Mouse (Mus musculus) heart, embryonic 11.5 days (tissue): ENCODE data around the gene Gm28308. TPM values are rescaled to one million over a fixed set of nuclear protein-coding genes. Genes with fewer than 3 reads are reported as not detected.

Experiments
- ATAC-seq: fragments of 200-750 bp; cut with Nextera tagmentation; replicated peaks from 2 replicates; pipeline ENCODE4 v1.8.0; 2017; ENCODE audit warnings: moderate library complexity; ENCODE audit not compliant: insufficient number of reproducible peaks, low FRiP score, low TSS enrichment
- H3K27ac ChIP-seq: fragments of 300-500 bp; sonication (generic); 2 replicates; pipeline ENCODE4 v1.5.1; 2014; ENCODE audit warnings: mild to moderate bottlenecking, low read depth, low read length
- H3K27me3 ChIP-seq: fragments of 300-500 bp; sonication (generic); 2 replicates; pipeline ENCODE4 v1.6.1; 2014; ENCODE audit warnings: mild to moderate bottlenecking, low read length, mixed read lengths; ENCODE audit not compliant: control insufficient read depth, insufficient read depth
- H3K36me3 ChIP-seq: fragments of 300-500 bp; sonication (generic); 2 replicates; pipeline ENCODE4 v1.6.1; 2014; ENCODE audit warnings: mild to moderate bottlenecking, low read length, moderate library complexity, mixed read lengths; ENCODE audit not compliant: control insufficient read depth, insufficient read depth
- H3K4me1 ChIP-seq: fragments of 300-500 bp; sonication (generic); 2 replicates; pipeline ENCODE4 v1.6.1; 2014; ENCODE audit warnings: low read length; ENCODE audit not compliant: control insufficient read depth, insufficient read depth
- H3K4me2 ChIP-seq: fragments of 300-500 bp; sonication (generic); 2 replicates; pipeline ENCODE4 v1.6.1; 2014; ENCODE audit warnings: mild to moderate bottlenecking, moderate library complexity
- H3K4me3 ChIP-seq: fragments of 300-500 bp; sonication (generic); 2 replicates; pipeline ENCODE4 v1.5.1; 2014; ENCODE audit warnings: low read depth, low read length
- H3K9ac ChIP-seq: fragments of 300-500 bp; sonication (generic); 2 replicates; pipeline ENCODE4 v1.6.1; 2014; ENCODE audit warnings: mild to moderate bottlenecking, low read depth, low read length, moderate library complexity
- H3K9me3 ChIP-seq: fragments of 300-500 bp; sonication (generic); replicated peaks from 2 replicates; pipeline ENCODE4 v1.6.1; 2016; ENCODE audit warnings: low read length; ENCODE audit not compliant: control insufficient read depth
- WGBS: fragments of 180-500 bp; shearing (Covaris S2); extraction: QIAGEN DNeasy Blood & Tissue Kit; methylation state at CpG from one replicate; pipeline ENCODE4 v1.1.7; 2014; ENCODE audit not compliant: insufficient replicate concordance; 5-methylcytosine and 5-hydroxymethylcytosine counted together
- polyA plus RNA-seq: library from polyadenylated mRNA; unstranded; fragments of >200 nt; fragmentation: Nextera tagmentation; extraction: Ambion mirVana; gene quantifications from 2 replicates; pipeline ENCODE4 v1.2.1, GENCODE M21; 2014

The Gm28308 gene
- polyA plus RNA-seq, 1 experiment from 2014 or later = not detected

- H3K27me3 ChIP-seq = peaks cover 87% of the 10 kb centered on the region
- peak overlapping the region; percentile 24 for H3K4me2 ChIP-seq
- no peak overlapping the region for H3K27ac ChIP-seq
- no peaks in the 10 kb centered on the region for H3K36me3 ChIP-seq
- H3K4me1 ChIP-seq = no peaks in the 10 kb centered on the region
- 1% methylated on average over 59 of the region's 59 CpGs for WGBS
- 0 out of 2 replicates have a peak overlapping the region, but pooled peaks have one; percentile 2 for H3K4me3 ChIP-seq
- no peak for ATAC-seq
- no peak overlapping the region for H3K9ac ChIP-seq
- H3K9me3 ChIP-seq = no peaks in the 10 kb centered on the region
Observed at GRCm38 (mm10) chr6:52253511-52254500, 40.7 kb upstream of the Gm28308 start.

GRCm38 (mm10) chr6:52252775-52253376 lies 39.7 kb upstream of the Gm28308 start:
- Histone ChIP-seq H3K27me3 (peaks cover 87% of the 10 kb centered on the region), H3K9me3 (no peaks in the 10 kb centered on the region), H3K36me3 (no peaks in the 10 kb centered on the region), H3K9ac (no peak overlapping the region), H3K4me2 (peak overlapping the region; percentile 24; the same call in 1 of the 2 replicates), H3K4me1 (no peaks in the 10 kb centered on the region), H3K27ac (no peak overlapping the region), H3K4me3 (no peak overlapping the region)
- WGBS = under 1% methylated on average over 34 of the region's 35 CpGs
- ATAC-seq = no peak

- Histone ChIP-seq H3K4me1 (no peaks in the 10 kb centered on the region), H3K4me2 (no peak overlapping the region), H3K27me3 (peaks cover 87% of the 10 kb centered on the region), H3K4me3 (no peak overlapping the region), H3K27ac (no peak overlapping the region), H3K9me3 (no peaks in the 10 kb centered on the region), H3K9ac (no peak overlapping the region), H3K36me3 (no peaks in the 10 kb centered on the region)
- WGBS = 1% methylated on average over 24 of the region's 24 CpGs
- no peak for ATAC-seq
Observed at GRCm38 (mm10) chr6:52252016-52252774, 39.1 kb upstream of the Gm28308 start.

GRCm38 (mm10) chr6:52251177-52251879 lies 38.2 kb upstream of the Gm28308 start:
- Histone ChIP-seq H3K4me1 (no peaks in the 10 kb centered on the region; the same call in 1 of the 2 replicates), H3K4me2 (no peak overlapping the region), H3K9ac (no peak overlapping the region), H3K27ac (no peak overlapping the region), H3K9me3 (no peaks in the 10 kb centered on the region), H3K4me3 (no peak overlapping the region), H3K36me3 (no peaks in the 10 kb centered on the region), H3K27me3 (peaks cover 89% of the 10 kb centered on the region)
- ATAC-seq = no peak
- WGBS = 7% methylated on average over 7 of the region's 7 CpGs

GRCm38 (mm10) chr6:52249826-52250225 lies 36.7 kb upstream of the Gm28308 start:
- H3K27ac ChIP-seq = no peak overlapping the region
- H3K4me1 ChIP-seq = peaks cover 5% of the 10 kb centered on the region; the same call in 1 of the 2 replicates
- no peak overlapping the region for H3K4me3 ChIP-seq
- H3K36me3 ChIP-seq = no peaks in the 10 kb centered on the region
- 3% methylated on average over 4 of the region's 4 CpGs for WGBS
- H3K27me3 ChIP-seq = peaks cover 91% of the 10 kb centered on the region
- H3K9ac ChIP-seq = no peak overlapping the region
- no peak for ATAC-seq
- no peak overlapping the region for H3K4me2 ChIP-seq
- H3K9me3 ChIP-seq = no peaks in the 10 kb centered on the region

GRCm38 (mm10) chr6:52249415-52249738 lies 36.2 kb upstream of the Gm28308 start:
- Histone ChIP-seq H3K9me3 (no peaks in the 10 kb centered on the region), H3K27ac (no peak overlapping the region), H3K36me3 (no peaks in the 10 kb centered on the region), H3K9ac (no peak overlapping the region), H3K4me1 (peaks cover 5% of the 10 kb centered on the region; the same call in 1 of the 2 replicates), H3K4me3 (0 out of 2 replicates have a peak overlapping the region, but pooled peaks have one; percentile 4), H3K27me3 (peaks cover 95% of the 10 kb centered on the region), H3K4me2 (no peak overlapping the region; the same call in 1 of the 2 replicates)
- 2% methylated on average over 16 of the region's 16 CpGs for WGBS
- no peak for ATAC-seq

GRCm38 (mm10) chr6:52248638-52249414 lies 35.7 kb upstream of the Gm28308 start:
- WGBS = under 1% methylated on average over 27 of the region's 27 CpGs

More at GRCm38 (mm10) chr6:52248638-52249414, 35.7 kb upstream of the Gm28308 start:
- H3K27ac ChIP-seq = no peak overlapping the region
- H3K4me1 ChIP-seq = peaks cover 5% of the 10 kb centered on the region; the same call in 1 of the 2 replicates
- H3K9me3 ChIP-seq = no peaks in the 10 kb centered on the region
- peaks cover 96% of the 10 kb centered on the region for H3K27me3 ChIP-seq
- H3K4me2 ChIP-seq = no peak overlapping the region; the same call in 1 of the 2 replicates
- 0 out of 2 replicates have a peak overlapping the region, but pooled peaks have one; percentile 4 for H3K4me3 ChIP-seq
- no peak for ATAC-seq
- H3K36me3 ChIP-seq = no peaks in the 10 kb centered on the region
- no peak overlapping the region for H3K9ac ChIP-seq
